Mouse (Mus musculus): ENCODE data around the gene Cd177.
"Not testable (repeated sequence)": the region's sequence is repeated elsewhere in the genome, so short reads cannot be mapped to it uniquely, and the experiment has no call there.

Cd177 gene

GRCm38 (mm10) chr7:24760211-24760610 lies at the start of gene Cd177:
Cd177 (minus strand) TSS chr7:24760311.
- in situ Hi-C loops (cut with MboI, MseI): no loop called here

GRCm38 (mm10) chr7:24809041-24809440 lies 48.9 kb upstream of the Cd177 start:
- in situ Hi-C loops (cut with MboI, MseI): no loop called here

- in situ Hi-C loops (cut with MboI, MseI): no loop called here
These were observed 44.7 kb upstream of the Cd177 start for GRCm38 (mm10) chr7:24804826-24805225.

- in situ Hi-C loops (cut with MboI, MseI): no loop called here
These were observed 42.1 kb upstream of the Cd177 start for GRCm38 (mm10) chr7:24802149-24802767.

GRCm38 (mm10) chr7:24797918-24798317 lies 37.8 kb upstream of the Cd177 start:
- in situ Hi-C loops (cut with MboI, MseI): no loop called here

GRCm38 (mm10) chr7:24776918-24777317 lies 16.8 kb upstream of the Cd177 start, which contains the start of gene Ceacam10:
Ceacam10 (plus strand) TSS chr7:24777206.
- in situ Hi-C loops (cut with MboI, MseI): not testable (repeated sequence)

- in situ Hi-C loops (cut with MboI, MseI): no loop called here
These were observed 16.0 kb upstream of the Cd177 start for GRCm38 (mm10) chr7:24776145-24776544.

- in situ Hi-C loops (cut with MboI, MseI): no loop called here
These were observed 13.9 kb upstream of the Cd177 start for GRCm38 (mm10) chr7:24773942-24774535.

- in situ Hi-C loops (cut with MboI, MseI): no loop called here
These were observed 11.2 kb upstream of the Cd177 start for GRCm38 (mm10) chr7:24771361-24771760.

GRCm38 (mm10) chr7:24762574-24762973 lies 2.5 kb upstream of the Cd177 start:
- in situ Hi-C loops (cut with MboI, MseI): no loop called here

GRCm38 (mm10) chr7:24761161-24761560 lies 1.1 kb upstream of the Cd177 start:
- in situ Hi-C loops (cut with MboI, MseI): no loop called here

GRCm38 (mm10) chr7:24758520-24758919 lies 1.6 kb downstream of the Cd177 start:
- in situ Hi-C loops (cut with MboI, MseI): loop anchor here (10.0 kb wide), 1 partner anchor 404 kb away; no protein-coding TSS in a partner anchor

- in situ Hi-C loops (cut with MboI, MseI): loop anchor here (10.0 kb wide), 1 partner anchor 399 kb away; no protein-coding TSS in a partner anchor
These were observed 6.6 kb downstream of the Cd177 start for GRCm38 (mm10) chr7:24753476-24753875.

- in situ Hi-C loops (cut with MboI, MseI): loop anchor here (10.0 kb wide), 1 partner anchor 397 kb away; no protein-coding TSS in a partner anchor
These were observed 8.5 kb downstream of the Cd177 start for GRCm38 (mm10) chr7:24751610-24752009.

- in situ Hi-C loops (cut with MboI, MseI): loop anchor here (10.0 kb wide), 1 partner anchor 396 kb away; no protein-coding TSS in a partner anchor
These were observed 9.4 kb downstream of the Cd177 start for GRCm38 (mm10) chr7:24750695-24751094.

GRCm38 (mm10) chr7:24735970-24736670 lies 24.0 kb downstream of the Cd177 start:
- in situ Hi-C loops (cut with MboI, MseI): no loop called here

- in situ Hi-C loops (cut with MboI, MseI): loop anchor here (5.0 kb wide), 1 partner anchor 40 kb away; no protein-coding TSS in a partner anchor
These were observed 33.3 kb downstream of the Cd177 start, which contains the start of gene Gm4763 for GRCm38 (mm10) chr7:24726808-24727207. Gm4763 (minus strand) TSS chr7:24726908.

- in situ Hi-C loops (cut with MboI, MseI): loop anchor here (5.0 kb wide), 1 partner anchor 67 kb away; no protein-coding TSS in a partner anchor
These were observed 45.1 kb downstream of the Cd177 start for GRCm38 (mm10) chr7:24715039-24715438.

- in situ Hi-C loops (cut with MboI, MseI): no loop called here
These were observed 51.2 kb downstream of the Cd177 start, which contains the start of gene BC049730 for GRCm38 (mm10) chr7:24708832-24709292. BC049730 (plus strand) TSS chr7:24709242.

GRCm38 (mm10) chr7:24702841-24703240 lies 57.3 kb downstream of the Cd177 start:
- in situ Hi-C loops (cut with MboI, MseI): not testable (repeated sequence)

- in situ Hi-C loops (cut with MboI, MseI): not testable (repeated sequence)
These were observed 62.2 kb downstream of the Cd177 start for GRCm38 (mm10) chr7:24697891-24698290.

All from regulatory T cell (primary cell).